Mouse (Mus musculus): Measurements from ENCODE around the gene Eif2b4. TPM values are rescaled to one million over a fixed set of nuclear protein-coding genes. Genes with fewer than 3 reads are reported as not detected.
A peak's percentile ranks its signal among the peaks of the same experiment; 100 is the strongest.

The Eif2b4 gene
- polyA plus RNA-seq, 1 experiment from 2014 or later, result 76.1 TPM

GRCm38 (mm10) chr5:31199321-31199892 lies 6.2 kb upstream of the Eif2b4 start:
- 91% methylated on average over 19 of the region's 19 CpGs for WGBS
- peaks cover 83% of the 10 kb centered on the region for H3K36me3 ChIP-seq
- H3K27me3 ChIP-seq, result no peaks in the 10 kb centered on the region
- H3K9ac ChIP-seq (replicated peaks), result no peak overlapping the region
- H3K4me3 ChIP-seq (replicated peaks), result 0 out of 2 replicates have a peak overlapping the region, but pooled peaks have one; percentile 84
- peaks cover 5% of the 10 kb centered on the region for H3K9me3 ChIP-seq
- ATAC-seq (ENCODE audit: insufficient number of reproducible peaks, insufficient read depth, low FRiP score, low TSS enrichment, low read depth), result no peak
- no peak overlapping the region for H3K4me2 ChIP-seq
- peaks cover 19% of the 10 kb centered on the region for H3K4me1 ChIP-seq (replicated peaks)
- H3K27ac ChIP-seq, result no peak overlapping the region

GRCm38 (mm10) chr5:31198616-31199320 lies 5.5 kb upstream of the Eif2b4 start:
- H3K4me2 ChIP-seq, result no peak overlapping the region
- peaks cover 5% of the 10 kb centered on the region for H3K9me3 ChIP-seq
- H3K27ac ChIP-seq, result no peak overlapping the region
- WGBS, result 83% methylated on average over 5 of the region's 5 CpGs
- peaks cover 77% of the 10 kb centered on the region for H3K36me3 ChIP-seq
- H3K27me3 ChIP-seq, result no peaks in the 10 kb centered on the region
- no peak for ATAC-seq (ENCODE audit: insufficient number of reproducible peaks, insufficient read depth, low FRiP score, low TSS enrichment, low read depth)
- peaks cover 26% of the 10 kb centered on the region for H3K4me1 ChIP-seq (replicated peaks)
- no peak overlapping the region for H3K4me3 ChIP-seq (replicated peaks)
- H3K9ac ChIP-seq (replicated peaks), result no peak overlapping the region

GRCm38 (mm10) chr5:31198170-31198569 lies 4.9 kb upstream of the Eif2b4 start:
- H3K4me1 ChIP-seq (replicated peaks), result peaks cover 26% of the 10 kb centered on the region
- H3K9ac ChIP-seq (replicated peaks), result no peak overlapping the region
- no peaks in the 10 kb centered on the region for H3K27me3 ChIP-seq
- WGBS, result 84% methylated on average over 9 of the region's 9 CpGs
- no peak overlapping the region for H3K4me2 ChIP-seq
- H3K9me3 ChIP-seq, result peaks cover 5% of the 10 kb centered on the region
- ATAC-seq (ENCODE audit: insufficient number of reproducible peaks, insufficient read depth, low FRiP score, low TSS enrichment, low read depth), result no peak
- H3K36me3 ChIP-seq, result peaks cover 72% of the 10 kb centered on the region
- H3K27ac ChIP-seq, result no peak overlapping the region
- no peak overlapping the region for H3K4me3 ChIP-seq (replicated peaks)

GRCm38 (mm10) chr5:31197072-31197471 lies 3.8 kb upstream of the Eif2b4 start:
- no peak overlapping the region for H3K9ac ChIP-seq (replicated peaks)
- no peak overlapping the region for H3K4me2 ChIP-seq
- 0 out of 2 replicates have a peak overlapping the region, but pooled peaks have one; percentile 1 for H3K4me3 ChIP-seq (replicated peaks)
- H3K36me3 ChIP-seq, result peaks cover 65% of the 10 kb centered on the region
- ATAC-seq (ENCODE audit: insufficient number of reproducible peaks, insufficient read depth, low FRiP score, low TSS enrichment, low read depth), result no peak
- no peak overlapping the region for H3K27ac ChIP-seq
- H3K27me3 ChIP-seq, result no peaks in the 10 kb centered on the region
- H3K9me3 ChIP-seq, result peaks cover 5% of the 10 kb centered on the region
- WGBS, result 91% methylated on average over 12 of the region's 12 CpGs
- peaks cover 23% of the 10 kb centered on the region for H3K4me1 ChIP-seq (replicated peaks)

- peaks cover 68% of the 10 kb centered on the region for H3K36me3 ChIP-seq
- 92% methylated on average over 10 of the region's 10 CpGs for WGBS
- ATAC-seq (ENCODE audit: insufficient number of reproducible peaks, insufficient read depth, low FRiP score, low TSS enrichment, low read depth), result no peak
- H3K4me2 ChIP-seq, result no peak overlapping the region
- no peak overlapping the region for H3K9ac ChIP-seq (replicated peaks)
- H3K9me3 ChIP-seq, result peaks cover 5% of the 10 kb centered on the region
- H3K4me1 ChIP-seq (replicated peaks), result peaks cover 29% of the 10 kb centered on the region
- no peak overlapping the region for H3K27ac ChIP-seq
- H3K4me3 ChIP-seq (replicated peaks), result no peak overlapping the region
- no peaks in the 10 kb centered on the region for H3K27me3 ChIP-seq
Observed at GRCm38 (mm10) chr5:31196207-31196606, 3.0 kb upstream of the Eif2b4 start.

GRCm38 (mm10) chr5:31195671-31196070 lies 2.4 kb upstream of the Eif2b4 start:
- Histone ChIP-seq H3K4me2 (no peak overlapping the region), H3K4me3 (replicated peaks) (no peak overlapping the region), H3K27ac (no peak overlapping the region), H3K4me1 (replicated peaks) (peaks cover 24% of the 10 kb centered on the region), H3K27me3 (no peaks in the 10 kb centered on the region), H3K9me3 (peaks cover 5% of the 10 kb centered on the region), H3K9ac (replicated peaks) (no peak overlapping the region), H3K36me3 (peaks cover 71% of the 10 kb centered on the region)
- ATAC-seq (ENCODE audit: insufficient number of reproducible peaks, insufficient read depth, low FRiP score, low TSS enrichment, low read depth), result no peak
- 93% methylated on average over 4 of the region's 4 CpGs for WGBS

- no peak overlapping the region for H3K27ac ChIP-seq
- H3K4me2 ChIP-seq, result peak overlapping the region; percentile 88
- no peaks in the 10 kb centered on the region for H3K9me3 ChIP-seq
- H3K4me1 ChIP-seq (replicated peaks), result peaks cover 19% of the 10 kb centered on the region
- H3K27me3 ChIP-seq, result no peaks in the 10 kb centered on the region
- ATAC-seq (ENCODE audit: insufficient number of reproducible peaks, insufficient read depth, low FRiP score, low TSS enrichment, low read depth), result no peak
- H3K36me3 ChIP-seq, result peaks cover 71% of the 10 kb centered on the region
- H3K9ac ChIP-seq (replicated peaks), result no peak overlapping the region
- H3K4me3 ChIP-seq (replicated peaks), result peak overlapping the region; percentile 87
- 91% methylated on average over 16 of the region's 16 CpGs for WGBS
Observed at GRCm38 (mm10) chr5:31194486-31195485, 1.6 kb upstream of the Eif2b4 start.

- Histone ChIP-seq H3K4me3 (replicated peaks) (peak overlapping the region; percentile 87), H3K9me3 (no peaks in the 10 kb centered on the region), H3K4me2 (peak overlapping the region; percentile 88), H3K4me1 (replicated peaks) (peaks cover 19% of the 10 kb centered on the region), H3K27ac (peak overlapping the region; percentile 86), H3K9ac (replicated peaks) (peak overlapping the region; percentile 87), H3K36me3 (peaks cover 69% of the 10 kb centered on the region), H3K27me3 (no peaks in the 10 kb centered on the region)
- ATAC-seq (ENCODE audit: insufficient number of reproducible peaks, insufficient read depth, low FRiP score, low TSS enrichment, low read depth), result no peak
- WGBS, result 12% methylated on average over 25 of the region's 25 CpGs
Observed at GRCm38 (mm10) chr5:31193631-31194281, 526 bp upstream of the Eif2b4 start.

GRCm38 (mm10) chr5:31192045-31192938 lies 938 bp downstream of the Eif2b4 start:
- no peaks in the 10 kb centered on the region for H3K27me3 ChIP-seq
- peak overlapping the region; percentile 88 for H3K4me2 ChIP-seq
- H3K36me3 ChIP-seq, result peaks cover 69% of the 10 kb centered on the region
- no peaks in the 10 kb centered on the region for H3K9me3 ChIP-seq
- H3K4me1 ChIP-seq (replicated peaks), result peaks cover 19% of the 10 kb centered on the region
- peak overlapping the region; percentile 80 for H3K27ac ChIP-seq
- ATAC-seq (ENCODE audit: insufficient number of reproducible peaks, insufficient read depth, low FRiP score, low TSS enrichment, low read depth), result peak; percentile 46
- H3K9ac ChIP-seq (replicated peaks), result peak overlapping the region; percentile 87
- peak overlapping the region; percentile 87 for H3K4me3 ChIP-seq (replicated peaks)
- WGBS, result 13% methylated on average over 42 of the region's 42 CpGs

GRCm38 (mm10) chr5:31190201-31190600 lies 3.0 kb downstream of the Eif2b4 start:
- H3K4me2 ChIP-seq, result no peak overlapping the region
- ATAC-seq (ENCODE audit: insufficient number of reproducible peaks, insufficient read depth, low FRiP score, low TSS enrichment, low read depth), result no peak
- WGBS, result 90% methylated on average over 9 of the region's 9 CpGs
- H3K27ac ChIP-seq, result no peak overlapping the region
- H3K4me1 ChIP-seq (replicated peaks), result peaks cover 19% of the 10 kb centered on the region
- H3K9me3 ChIP-seq, result no peaks in the 10 kb centered on the region
- H3K9ac ChIP-seq (replicated peaks), result no peak overlapping the region
- H3K36me3 ChIP-seq, result peaks cover 56% of the 10 kb centered on the region
- H3K27me3 ChIP-seq, result no peaks in the 10 kb centered on the region
- H3K4me3 ChIP-seq (replicated peaks), result no peak overlapping the region

Data from limb, embryonic 12.5 days (tissue).